Mouse (Mus musculus) left cerebral cortex, postnatal 10 days (tissue): ENCODE data around the gene Capn5. TPM values are rescaled to one million over a fixed set of nuclear protein-coding genes. Genes with fewer than 3 reads are reported as not detected.

ENCODE experiments used
- DNase-seq, 2 experiments: peaks; one replicate each; pipeline ENCODE4 v3.0.0; 2021 to 2022; ENCODE audit warnings: low spot score in 2 of 2, mixed read lengths in 1 of 2; ENCODE audit errors: extremely low spot score in 1 of 2
- intact Hi-C: fragments of 180-260 bp; cut with DNase I; formaldehyde crosslinking; loops from one replicate; pipeline ENCODE4 v1.15.1; 2025
- total RNA-seq, 2 experiments: library from RNA; stranded (reverse); gene quantifications; 2 replicates each; pipeline ENCODE4 v1.2.3; 2021

Gene Capn5
- total RNA-seq, 2 experiments from 2014 or later = 46.4 to 46.6 TPM

- DNase-seq = peak; percentile 42 to 78
- intact Hi-C loops = loop anchor here (5.0 kb wide), 2 partner anchors 37 to 187 kb away; no protein-coding TSS in a partner anchor
Observed at GRCm38 (mm10) chr7:98155546-98156279, 22.4 kb downstream of the Capn5 start.

DNA sequence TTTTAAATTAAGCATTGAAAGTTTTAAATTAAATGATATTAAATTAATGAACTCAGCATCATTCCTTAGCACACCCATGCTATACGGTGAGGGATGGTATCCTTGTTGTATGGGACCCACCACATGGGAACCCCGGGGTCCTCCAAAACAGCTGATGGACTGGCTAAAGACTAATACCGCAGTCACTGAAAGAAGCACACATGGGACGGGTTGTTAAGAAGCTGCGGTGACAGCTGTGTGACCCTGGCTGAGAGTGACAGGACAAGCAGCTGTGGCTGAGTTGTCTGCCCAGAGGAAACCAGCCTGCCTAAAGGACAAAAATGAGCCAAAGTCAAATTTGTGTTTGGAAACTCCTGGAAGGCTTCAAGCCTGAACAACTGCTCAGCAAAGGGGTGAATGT is 24.2 kb downstream of the Capn5 start:
- no peak for DNase-seq
- intact Hi-C loops = no loop called here

DNA sequence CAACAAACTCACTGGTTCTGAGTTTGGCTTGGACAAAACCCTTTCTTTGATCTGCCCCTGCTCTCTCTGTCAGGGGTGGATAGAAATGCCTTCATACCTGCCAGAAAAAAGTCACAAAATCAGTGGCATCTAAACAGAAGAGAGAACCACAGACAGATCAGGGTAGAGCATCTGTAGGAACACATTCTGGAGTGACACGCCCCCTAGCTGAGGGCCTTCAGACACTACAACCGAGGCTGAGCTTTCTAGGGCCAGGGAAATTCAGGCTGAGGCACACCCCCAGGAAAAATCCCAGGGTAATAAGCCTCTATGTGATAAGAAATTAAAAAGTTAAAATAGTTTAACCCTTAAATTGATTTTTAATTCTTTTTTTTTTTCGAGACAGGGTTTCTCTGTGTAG is 24.7 kb downstream of the Capn5 start:
- intact Hi-C loops = no loop called here
- no peak for DNase-seq

DNA sequence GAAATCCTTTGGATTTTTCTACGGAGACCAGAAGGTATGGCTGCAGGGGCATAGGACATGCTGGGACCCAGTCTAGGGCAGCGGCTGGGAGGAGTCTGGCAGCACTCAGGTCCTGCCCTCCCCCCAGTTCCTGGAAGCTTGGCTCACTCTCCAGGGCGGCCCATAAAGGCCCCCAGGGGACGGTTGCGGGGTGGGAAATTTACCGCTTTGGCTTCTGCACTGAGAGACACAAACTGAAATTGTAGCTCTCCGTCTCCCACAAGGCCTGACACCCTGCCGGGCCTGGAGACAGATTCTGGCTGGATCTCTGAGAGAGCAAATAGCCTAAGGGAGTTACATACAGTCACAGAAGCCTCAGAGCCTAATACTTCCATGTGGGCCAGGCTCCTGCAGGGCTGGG is 25.7 kb downstream of the Capn5 start:
- DNase-seq = no peak
- intact Hi-C loops = no loop called here

DNA sequence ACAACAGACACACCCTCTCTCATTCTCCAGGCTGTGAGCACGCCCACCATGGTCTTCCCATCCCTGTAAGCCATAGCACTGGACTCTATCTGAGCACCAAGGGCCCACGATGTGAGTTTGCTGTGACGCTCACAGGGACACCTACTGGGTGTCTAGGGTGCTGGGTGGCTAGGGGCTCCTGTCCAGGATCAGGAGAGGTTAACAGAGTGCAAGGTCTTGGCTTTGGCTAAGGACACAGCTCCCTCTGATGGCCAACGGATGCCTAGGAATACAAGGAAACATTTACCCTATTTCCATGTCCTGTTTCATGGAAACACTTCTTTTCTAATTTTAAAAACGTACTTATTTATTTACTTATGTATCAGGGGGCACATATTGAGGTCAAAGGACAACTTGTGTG is 27.5 kb downstream of the Capn5 start:
- no peak for DNase-seq
- intact Hi-C loops = no loop called here

DNA sequence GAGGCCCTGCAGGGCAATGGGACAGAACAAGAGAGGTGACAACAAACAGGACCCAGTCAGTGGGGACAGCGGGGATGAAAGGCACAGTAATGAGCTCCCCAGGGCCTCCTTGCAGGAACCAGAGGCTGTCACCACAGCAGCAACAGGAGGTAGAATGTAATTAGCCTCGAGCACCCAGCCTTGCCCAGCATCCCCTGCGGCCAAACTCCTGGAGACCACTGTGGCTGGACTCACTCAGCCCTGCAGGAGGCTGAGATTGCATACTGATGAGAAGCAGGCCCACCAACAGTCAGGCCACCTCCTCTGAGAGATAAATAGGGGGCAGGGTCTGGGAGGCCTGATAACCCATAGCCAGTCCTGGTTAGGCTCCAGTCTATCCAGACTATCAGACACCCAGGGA is 28.3 kb downstream of the Capn5 start:
- intact Hi-C loops = loop anchor here (10.0 kb wide), 1 partner anchor 285 kb away; no protein-coding TSS in a partner anchor
- DNase-seq = no peak

DNA sequence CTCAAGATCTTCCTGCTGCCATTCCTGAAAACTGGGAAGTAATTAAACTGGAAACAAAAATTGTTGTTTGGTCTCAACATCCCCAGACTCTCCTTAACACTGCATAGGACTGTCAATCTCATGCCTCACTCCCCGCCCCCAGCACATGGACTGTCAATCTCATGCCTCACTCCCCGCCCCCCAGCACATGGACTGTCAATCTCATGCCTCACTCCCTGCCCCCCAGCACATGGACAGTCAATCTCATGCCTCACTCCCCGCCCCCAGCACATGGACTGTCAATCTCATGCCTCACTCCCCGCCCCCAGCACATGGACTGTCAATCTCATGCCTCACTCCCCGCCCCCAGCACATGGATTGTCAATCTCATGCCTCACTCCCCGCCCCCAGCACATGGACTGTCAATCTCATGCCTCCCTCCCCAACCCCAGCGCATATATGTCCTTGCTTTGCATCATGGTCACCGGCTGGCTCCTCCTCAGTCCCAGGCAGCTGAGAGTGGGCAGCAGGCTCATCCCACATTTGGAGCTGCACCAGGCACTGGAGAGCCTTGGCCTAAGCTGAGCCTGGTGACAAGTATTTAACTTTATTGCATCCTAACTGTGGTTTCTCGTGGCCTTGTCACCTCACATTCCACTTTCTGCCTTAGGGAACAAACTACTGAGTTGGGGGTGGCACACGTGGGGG is 29.2 kb downstream of the Capn5 start:
- intact Hi-C loops = loop anchor here (10.0 kb wide), 1 partner anchor 286 kb away; no protein-coding TSS in a partner anchor
- DNase-seq = no peak

GRCm38 (mm10) chr7:98147766-98148165 is 30.3 kb downstream of the Capn5 start:
- no peak for DNase-seq
- intact Hi-C loops = loop anchor here (10.0 kb wide), 1 partner anchor 287 kb away; no protein-coding TSS in a partner anchor

DNA sequence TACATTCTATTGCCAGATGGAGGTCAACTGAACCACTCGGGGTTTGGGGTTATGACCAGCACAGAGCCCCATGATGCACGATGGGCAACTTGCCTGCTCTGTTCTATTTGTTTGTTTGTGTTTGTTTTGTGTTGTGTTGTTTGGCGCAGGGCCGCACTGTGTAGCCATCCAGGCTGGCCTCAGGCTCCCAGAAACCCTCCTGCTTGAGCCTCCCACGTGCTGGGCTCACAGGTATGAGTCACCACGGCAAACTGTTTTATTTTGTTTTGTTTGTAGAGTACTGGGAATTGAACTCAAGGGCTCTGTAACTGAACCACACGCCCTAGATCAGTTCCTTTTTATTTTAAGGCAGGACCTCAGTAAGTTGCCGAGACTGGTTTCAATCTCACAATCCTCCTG is 31.6 kb downstream of the Capn5 start:
- DNase-seq = no peak
- intact Hi-C loops = loop anchor here (10.0 kb wide), 1 partner anchor 288 kb away; no protein-coding TSS in a partner anchor

GRCm38 (mm10) chr7:98145842-98146446 is 32.1 kb downstream of the Capn5 start:
- DNase-seq = no peak
- intact Hi-C loops = loop anchor here (10.0 kb wide), 1 partner anchor 289 kb away; no protein-coding TSS in a partner anchor

GRCm38 (mm10) chr7:98145402-98145801 is 32.7 kb downstream of the Capn5 start, which contains the start of gene Omp:
Omp (minus strand) TSS chr7:98145502.
- no peak for DNase-seq
- intact Hi-C loops = loop anchor here (10.0 kb wide), 1 partner anchor 289 kb away; no protein-coding TSS in a partner anchor

DNA sequence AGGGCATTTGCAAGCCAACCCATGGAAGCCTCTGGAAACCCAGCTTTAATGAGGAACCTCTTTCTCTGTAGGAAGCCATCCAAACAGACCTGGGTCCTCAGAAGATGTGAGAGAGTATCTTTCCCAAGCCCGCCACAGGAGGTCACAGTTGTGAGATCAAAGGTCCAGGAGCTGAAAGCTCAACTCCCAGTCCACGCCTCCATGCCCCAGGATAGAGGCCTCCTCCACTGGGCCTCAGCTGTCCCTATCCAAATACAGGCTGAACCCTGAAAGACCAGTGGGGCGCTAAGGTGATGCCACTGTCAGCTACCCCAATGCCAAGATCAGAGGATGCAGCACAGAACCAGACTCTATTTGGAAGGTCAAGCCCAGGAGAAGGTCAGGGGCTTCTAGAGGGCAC is 35.4 kb downstream of the Capn5 start:
- no peak for DNase-seq
- intact Hi-C loops = loop anchor here (10.0 kb wide), 1 partner anchor 292 kb away; no protein-coding TSS in a partner anchor

DNA sequence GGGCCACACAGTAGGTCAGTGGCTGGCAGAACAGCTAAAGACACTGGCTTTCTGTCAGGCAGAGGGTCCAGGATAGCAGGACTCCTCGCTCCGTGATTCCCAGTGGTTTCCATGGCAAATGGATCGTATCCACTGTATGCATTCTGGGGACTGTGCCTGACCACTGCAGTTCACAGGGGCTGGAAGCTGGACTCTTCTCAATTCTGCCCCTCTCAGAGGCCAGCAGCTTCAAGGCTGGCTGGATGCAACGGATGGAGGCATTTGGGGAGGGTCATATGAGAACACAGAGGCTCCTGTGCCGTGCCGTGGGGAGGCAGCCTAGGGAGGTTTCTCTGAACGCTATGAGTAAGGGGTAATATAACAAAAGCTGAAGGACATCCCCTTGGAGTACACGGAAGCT is 35.8 kb downstream of the Capn5 start:
- intact Hi-C loops = loop anchor here (10.0 kb wide), 1 partner anchor 293 kb away; no protein-coding TSS in a partner anchor
- DNase-seq = no peak

- intact Hi-C loops = loop anchor here (10.0 kb wide), 1 partner anchor 294 kb away; no protein-coding TSS in a partner anchor
- DNase-seq = peak in 1 of 2 experiments; percentile 58
Observed at GRCm38 (mm10) chr7:98141206-98141605, 36.9 kb downstream of the Capn5 start.

DNA sequence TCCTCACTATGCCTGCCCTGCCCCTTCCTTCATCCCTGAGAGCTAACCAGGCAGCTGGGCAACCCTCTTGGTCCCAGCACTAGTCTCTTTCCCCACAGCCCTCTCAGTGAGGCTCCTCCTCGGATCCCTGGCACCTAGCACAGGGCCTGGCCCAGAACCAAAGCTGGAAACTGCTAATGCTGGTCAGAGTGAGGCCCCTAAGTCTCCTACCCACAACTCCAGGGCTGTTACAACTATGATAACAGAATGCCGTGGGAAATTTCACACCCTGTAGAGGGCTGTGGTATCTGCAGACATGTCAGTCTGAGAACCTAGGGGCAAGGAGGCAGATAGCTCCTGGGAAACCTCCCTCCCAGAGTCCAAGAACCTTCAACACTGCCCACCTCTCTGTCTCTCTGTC is 37.5 kb downstream of the Capn5 start:
- no peak for DNase-seq
- intact Hi-C loops = loop anchor here (10.0 kb wide), 1 partner anchor 294 kb away; no protein-coding TSS in a partner anchor

DNA sequence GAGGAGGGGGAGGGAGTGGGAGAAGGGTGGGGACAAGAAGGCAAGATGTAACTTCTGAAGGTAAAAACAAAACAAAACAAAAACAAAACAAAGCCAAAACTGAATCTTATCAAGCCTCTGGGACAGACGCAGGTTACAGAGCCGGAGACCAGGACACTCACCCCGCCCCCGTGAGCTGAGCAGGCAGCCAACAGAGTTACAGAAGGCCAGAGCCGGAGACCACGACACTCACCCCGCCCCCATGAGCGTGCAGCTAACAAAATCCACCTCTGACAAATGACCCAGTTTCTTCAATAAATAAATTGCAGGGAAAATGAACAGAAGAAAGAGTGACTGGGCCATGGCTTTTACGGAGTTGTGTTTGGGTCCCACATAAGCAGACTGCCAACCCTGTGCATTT is 38.9 kb downstream of the Capn5 start:
- intact Hi-C loops = no loop called here
- DNase-seq = no peak

- intact Hi-C loops = no loop called here
- no peak for DNase-seq
Observed at GRCm38 (mm10) chr7:98137995-98138394, 40.1 kb downstream of the Capn5 start.

DNA sequence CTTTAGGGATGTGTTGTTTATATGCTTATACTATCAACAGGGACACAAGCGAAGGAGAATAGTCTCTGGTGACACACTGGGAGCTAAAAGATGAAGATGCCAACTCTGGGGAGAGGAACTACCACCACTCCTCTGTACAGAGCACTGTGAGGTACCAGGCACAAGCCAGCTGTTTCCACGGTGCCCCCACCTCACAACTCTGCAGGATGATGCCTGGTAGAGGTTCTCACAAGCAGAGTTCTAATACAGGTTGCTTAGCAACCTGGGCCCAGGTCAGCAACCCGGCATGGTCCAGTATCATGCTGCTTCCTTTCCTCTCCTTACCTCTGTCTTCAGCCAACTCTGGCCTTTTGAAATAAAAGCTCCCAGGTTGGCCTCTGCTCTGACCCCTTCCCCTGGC is 40.5 kb downstream of the Capn5 start:
- intact Hi-C loops = no loop called here
- DNase-seq = no peak

DNA sequence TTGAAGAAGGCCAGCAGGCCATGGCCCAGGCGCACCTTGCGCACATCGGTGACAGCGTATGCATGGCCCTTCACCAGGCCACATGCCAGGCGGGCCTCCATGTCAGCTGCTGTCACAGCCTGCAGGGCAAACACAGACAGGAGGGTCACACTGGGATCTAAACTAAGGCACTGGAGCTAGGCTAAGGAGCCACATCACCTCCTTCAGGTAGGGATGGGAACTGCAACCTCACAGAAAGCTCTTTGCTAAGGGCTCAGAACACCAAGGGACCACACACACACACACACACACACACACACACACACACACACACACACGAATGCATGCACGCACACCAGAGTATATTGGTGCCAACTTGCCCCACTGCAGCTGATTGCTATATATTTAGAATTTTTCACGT is 46.3 kb downstream of the Capn5 start:
- intact Hi-C loops = no loop called here
- no peak for DNase-seq
